Mouse (Mus musculus) activated CD4-positive, CD25-positive, alpha-beta regulatory T cell, adult 9 weeks (primary cell): Measurements from ENCODE around the gene Zdbf2. TPM values are rescaled to one million over a fixed set of nuclear protein-coding genes. Genes with fewer than 3 reads are reported as not detected.

ENCODE experiments used
- polyA plus RNA-seq: library from polyadenylated mRNA; unstranded; fragments of 100-300 nt; shearing (Covaris generic); gene quantifications from one replicate; pipeline ENCODE4 v1.2.1, GENCODE M21; 2017

The Zdbf2 gene
- not detected for polyA plus RNA-seq

GRCm38 (mm10) chr1:63272741-63273338 is at the start of gene Zdbf2:
Gene Zdbf2, plus strand, starts transcription at chr1:63273265.

Other genes with a start within 250 kb of the Zdbf2 start
- 19.3 TPM for gene Ino80d, start 158.6 kb upstream of the Zdbf2 start, polyA plus RNA-seq
- gene Eef1b2, start 96.4 kb upstream of the Zdbf2 start, polyA plus RNA-seq: 478 TPM
- 107 TPM for gene Ndufs1, start 96.4 kb upstream of the Zdbf2 start, polyA plus RNA-seq
- gene Gpr1, start 58.7 kb upstream of the Zdbf2 start, polyA plus RNA-seq: not detected
- not detected for gene Adam23, start 172.6 kb downstream of the Zdbf2 start, polyA plus RNA-seq